Mouse (Mus musculus) lung, adult 2 months (tissue): Measurements from ENCODE around the gene Il9r. TPM values are rescaled to one million over a fixed set of nuclear protein-coding genes. Genes with fewer than 3 reads are reported as not detected.

ENCODE experiments used
- DNase-seq: peaks from one replicate; pipeline ENCODE4 v3.0.0; 2022
- H3K4me1 ChIP-seq: fragments of 200-500 bp; 2 replicates; pipeline ENCODE4 v1.6.1; 2011; ENCODE audit warnings: low read length; ENCODE audit not compliant: control insufficient read depth, insufficient read depth
- H3K4me3 ChIP-seq: fragments of 200-500 bp; replicated peaks from 2 replicates; pipeline ENCODE3; 2011; ENCODE audit warnings: low read depth, mild to moderate bottlenecking, control low read depth, low read length; ENCODE audit errors: extremely low read depth
- CTCF ChIP-seq: fragments of 200-500 bp; IDR thresholded peaks from 2 replicates; pipeline ENCODE4 v1.5.1; 2011; ENCODE audit warnings: mild to moderate bottlenecking, low read length, control low read depth; ENCODE audit not compliant: insufficient read depth
- POLR2A ChIP-seq: fragments of 200-500 bp; IDR thresholded peaks from 2 replicates; pipeline ENCODE4 v1.6.1; 2011; ENCODE audit warnings: low read depth, mild to moderate bottlenecking, control low read depth, low read length, borderline replicate concordance; ENCODE audit errors: extremely low read depth
- WGBS: fragments of 180-500 bp; shearing (Covaris S2); methylation state at CpG from one replicate; pipeline ENCODE4 v1.1.7; 2018; 5-methylcytosine and 5-hydroxymethylcytosine counted together
- polyA plus RNA-seq: library from polyadenylated mRNA; depleted of rRNA; stranded (reverse); fragments of >200 nt; gene quantifications from 2 replicates; pipeline ENCODE4 v1.2.3, GENCODE M21; 2012

The Il9r gene
- polyA plus RNA-seq, 1 experiment: 1.4 TPM

GRCm38 (mm10) chr11:32230220-32230619, 30.1 kb upstream of the Il9r start:
- DNase-seq: no peak
- TF ChIP-seq CTCF (no peak), POLR2A (no peak)
- H3K4me3 ChIP-seq: no peak overlapping the region
- 78% methylated on average over 4 of the region's 4 CpGs for WGBS
- H3K4me1 ChIP-seq: peaks cover 9% of the 10 kb centered on the region

GRCm38 (mm10) chr11:32228292-32228845, 28.3 kb upstream of the Il9r start:
- H3K4me3 ChIP-seq: no peak overlapping the region
- 88% methylated on average over 3 of the region's 3 CpGs for WGBS
- DNase-seq: no peak
- H3K4me1 ChIP-seq: peaks cover 23% of the 10 kb centered on the region
- no peak for TF ChIP-seq CTCF

- TF ChIP-seq POLR2A: no peak
- no peak for TF ChIP-seq CTCF
- H3K4me1 ChIP-seq: peaks cover 31% of the 10 kb centered on the region
- WGBS: 94% methylated on average over 9 of the region's 9 CpGs
- no peak overlapping the region for H3K4me3 ChIP-seq
- no peak for DNase-seq
Measured at GRCm38 (mm10) chr11:32227555-32227954, 27.5 kb upstream of the Il9r start.

GRCm38 (mm10) chr11:32227041-32227440, 27.0 kb upstream of the Il9r start:
- Histone ChIP-seq H3K4me1 (peaks cover 35% of the 10 kb centered on the region), H3K4me3 (peak overlapping the region; percentile 82)
- no peak for DNase-seq
- whole genome bisulfite sequencing: 18% methylated on average over 1 of the region's 1 CpGs
- TF ChIP-seq POLR2A (no peak), CTCF (no peak)

- H3K4me3 ChIP-seq: peak within 1 kb of the TSS; percentile 82
- no peak for TF ChIP-seq CTCF
- peak; percentile 90 for TF ChIP-seq POLR2A
- peaks cover 35% of the 10 kb centered on the region for H3K4me1 ChIP-seq
- 3% methylated on average over 47 of the region's 47 CpGs for WGBS
- DNase-seq: peak; percentile 86
Measured at GRCm38 (mm10) chr11:32226124-32226871, 26.2 kb upstream of the Il9r start, which contains the start of gene Mpg. Gene Mpg (plus strand): TSS chr11:32226505.

DNA sequence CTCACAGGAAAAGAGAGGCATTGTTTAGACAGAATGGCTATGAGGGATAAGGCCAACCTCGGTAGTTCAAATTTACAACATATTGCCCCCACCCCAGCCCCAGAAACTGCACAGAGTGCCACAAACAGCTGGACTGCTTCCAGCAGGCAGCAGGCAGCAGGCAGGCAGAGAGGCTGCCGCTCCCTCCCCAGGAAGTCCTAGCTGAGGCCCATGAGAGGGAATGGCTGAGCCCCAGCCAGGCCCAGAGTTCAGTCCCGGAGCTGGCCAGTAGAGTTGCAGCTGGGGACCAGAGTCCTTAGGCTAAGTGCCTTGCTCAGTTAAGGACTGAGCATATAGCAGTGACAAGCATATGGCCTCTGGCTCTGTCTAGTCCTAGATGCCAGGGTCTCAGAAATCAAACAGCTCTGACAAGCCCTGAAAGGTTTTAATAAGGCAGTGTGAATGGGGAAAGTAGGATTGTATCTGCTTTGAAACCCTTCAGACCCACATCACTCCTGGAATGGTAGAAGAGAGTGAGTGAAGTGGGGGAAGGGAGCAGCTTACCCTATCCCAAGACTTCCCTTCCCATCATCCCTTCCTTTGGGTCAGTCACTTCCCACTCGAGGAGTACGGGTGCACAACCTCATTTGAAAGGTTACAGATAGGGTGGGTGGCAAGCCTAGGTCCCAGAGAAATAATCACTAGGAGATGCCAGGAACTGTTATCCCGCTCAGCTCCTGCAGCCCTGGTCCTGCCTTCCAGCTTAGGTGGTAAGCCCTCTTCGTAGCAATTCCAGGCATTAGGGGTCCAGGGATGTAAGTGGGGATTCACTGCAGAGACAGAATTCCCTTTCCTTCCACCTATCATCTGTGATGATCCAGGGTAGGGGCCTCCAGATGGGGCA, 25.4 kb upstream of the Il9r start:
- H3K4me1 ChIP-seq: peaks cover 38% of the 10 kb centered on the region
- 30% methylated on average over 7 of the region's 7 CpGs for WGBS

GRCm38 (mm10) chr11:32224468-32225139, 24.5 kb upstream of the Il9r start:
- no peak overlapping the region for H3K4me3 ChIP-seq
- H3K4me1 ChIP-seq: peaks cover 38% of the 10 kb centered on the region
- TF ChIP-seq CTCF (no peak), POLR2A (no peak)
- WGBS: 0% methylated on average over 4 of the region's 4 CpGs
- DNase-seq: peak; percentile 85

More for the DNA sequence above, 25.4 kb upstream of the Il9r start:
- TF ChIP-seq POLR2A (no peak), CTCF (no peak)
- H3K4me3 ChIP-seq: no peak overlapping the region
- peak; percentile 52 for DNase-seq

- TF ChIP-seq POLR2A: no peak
- TF ChIP-seq CTCF: no peak
- 68% methylated on average over 4 of the region's 4 CpGs for WGBS
- Histone ChIP-seq H3K4me1 (peaks cover 42% of the 10 kb centered on the region), H3K4me3 (no peak overlapping the region)
- DNase-seq: no peak
Measured at GRCm38 (mm10) chr11:32223297-32223967, 23.4 kb upstream of the Il9r start.
